Mouse (Mus musculus): Measurements from ENCODE around the gene Magoh.

- TF ChIP-seq CTCF (IDR thresholded peaks at IDR 0.05; ENCODE audit: borderline replicate concordance, control insufficient read depth, extremely low read depth, insufficient read depth, low read length, poor library complexity) (no peak), POLR2A (IDR thresholded peaks at IDR 0.05; ENCODE audit: control insufficient read depth, extremely low read depth, insufficient read depth, low read length, poor library complexity) (no peak)
Measured at GRCm38 (mm10) chr4:107889385-107889730, 9.8 kb downstream of the Magoh start.
